Mouse (Mus musculus) MEL (cell line): ENCODE results near the gene Unc5b. TPM values are rescaled to one million over a fixed set of nuclear protein-coding genes. Genes with fewer than 3 reads are reported as not detected.

Experiments
- DNase-seq: peaks from one replicate; pipeline ENCODE4 v3.0.0; 2011; ENCODE audit warnings: low read depth, low spot score
- H3K27ac ChIP-seq: 2 replicates; pipeline ENCODE4 v1.5.1; 2012; ENCODE audit warnings: low read depth, mild to moderate bottlenecking, control low read depth, low read length, moderate library complexity; ENCODE audit not compliant: control insufficient read depth
- H3K27me3 ChIP-seq, 2 experiments: fragments of 150-350 bp in 1 of 2; sonication (generic) in 1 of 2; 2 replicates each; pipeline ENCODE4 v1.6.1; 2012; ENCODE audit warnings: low read length in 2 of 2, mild to moderate bottlenecking in 2 of 2, improper control_type of control experiment in 1 of 2, moderate library complexity in 1 of 2; ENCODE audit not compliant: insufficient read depth in 2 of 2, control insufficient read depth in 1 of 2
- H3K36me3 ChIP-seq, 2 experiments: 2 replicates each; pipeline ENCODE4 v1.6.1; 2012 to 2014; ENCODE audit warnings: low read length in 2 of 2, improper control_type of control experiment in 1 of 2, inconsistent platforms in 1 of 2, mild to moderate bottlenecking in 1 of 2; ENCODE audit not compliant: insufficient read depth in 2 of 2, control insufficient read depth in 1 of 2
- H3K4me1 ChIP-seq, 2 experiments: fragments of 150-350 bp in 1 of 2; sonication (generic) in 1 of 2; 2 replicates each; pipeline ENCODE4 v1.6.1; 2012; ENCODE audit warnings: low read length in 2 of 2, improper control_type of control experiment in 1 of 2, mild to moderate bottlenecking in 1 of 2; ENCODE audit not compliant: insufficient read depth in 2 of 2, control insufficient read depth in 1 of 2
- H3K4me3 ChIP-seq, 2 experiments: fragments of 150-350 bp in 1 of 2; sonication (generic) in 1 of 2; 2 replicates each; pipeline ENCODE4 v1.5.1; 2012; ENCODE audit warnings: low read depth in 2 of 2, low read length in 2 of 2, mild to moderate bottlenecking in 2 of 2, moderate library complexity in 2 of 2, control low read depth in 1 of 2, improper control_type of control experiment in 1 of 2; ENCODE audit not compliant: control insufficient read depth in 1 of 2, insufficient read depth in 1 of 2
- H3K79me2 ChIP-seq: 2 replicates; pipeline ENCODE4 v1.6.1; 2012; ENCODE audit warnings: mild to moderate bottlenecking, low read length, moderate library complexity; ENCODE audit not compliant: control insufficient read depth, poor library complexity, insufficient read depth
- H3K9ac ChIP-seq: 2 replicates; pipeline ENCODE4 v1.6.1; 2012; ENCODE audit warnings: low read depth, mild to moderate bottlenecking, control low read depth, low read length, moderate library complexity; ENCODE audit not compliant: control insufficient read depth, poor library complexity, severe bottlenecking
- H3K9me3 ChIP-seq: fragments of 150-350 bp; sonication (generic); replicated peaks from 2 replicates; pipeline ENCODE4 v1.6.1; 2012; ENCODE audit warnings: mild to moderate bottlenecking, low read length, improper control_type of control experiment, moderate library complexity; ENCODE audit not compliant: insufficient read depth
- CHD1 ChIP-seq: IDR thresholded peaks from 2 replicates; pipeline ENCODE4 v1.6.1; 2012; ENCODE audit warnings: low read depth, mild to moderate bottlenecking, inconsistent platforms, low read length, improper control_type of control experiment
- EP300 ChIP-seq, 2 experiments: IDR thresholded peaks; 2 replicates each; pipeline ENCODE4 v1.6.1; 2011; ENCODE audit warnings: improper control_type of control experiment in 2 of 2, low read length in 2 of 2, low read depth in 1 of 2, mild to moderate bottlenecking in 1 of 2
- ETS1 ChIP-seq: IDR thresholded peaks from 2 replicates; pipeline ENCODE4 v1.6.1; 2012; ENCODE audit warnings: low read depth, mild to moderate bottlenecking, inconsistent platforms, low read length, improper control_type of control experiment, moderate library complexity
- GABPA ChIP-seq: IDR thresholded peaks from 2 replicates; pipeline ENCODE4 v1.6.1; 2012; ENCODE audit warnings: low read depth, mild to moderate bottlenecking, inconsistent platforms, low read length, improper control_type of control experiment, moderate library complexity
- GATA1 ChIP-seq: IDR thresholded peaks from 2 replicates; pipeline ENCODE4 v1.6.1; 2011; ENCODE audit warnings: low read depth, low read length, improper control_type of control experiment
- HCFC1 ChIP-seq: IDR thresholded peaks from 2 replicates; pipeline ENCODE4 v1.6.1; 2012; ENCODE audit warnings: low read depth, mild to moderate bottlenecking, inconsistent platforms, low read length, improper control_type of control experiment, moderate library complexity
- JUND ChIP-seq: IDR thresholded peaks from 2 replicates; pipeline ENCODE4 v1.6.1; 2011; ENCODE audit warnings: low read depth, mild to moderate bottlenecking, improper control_type of control experiment, low read length
- MAFK ChIP-seq: IDR thresholded peaks from 2 replicates; pipeline ENCODE4 v1.6.1; 2011; ENCODE audit warnings: low read depth, mild to moderate bottlenecking, low read length, improper control_type of control experiment, borderline replicate concordance
- MEF2A ChIP-seq: IDR thresholded peaks from 2 replicates; pipeline ENCODE4 v1.6.1; 2014; ENCODE audit warnings: low read depth, mild to moderate bottlenecking, inconsistent platforms, low read length, improper control_type of control experiment; ENCODE audit not compliant: poor library complexity, insufficient replicate concordance, severe bottlenecking; ENCODE audit errors: extremely low read depth
- MXI1 ChIP-seq: IDR thresholded peaks from 2 replicates; pipeline ENCODE4 v1.6.1; 2011; ENCODE audit warnings: mild to moderate bottlenecking, low read depth, low read length, improper control_type of control experiment
- MYC ChIP-seq: IDR thresholded peaks from 2 replicates; pipeline ENCODE4 v1.6.1; 2011; ENCODE audit warnings: low read depth, mild to moderate bottlenecking, low read length, improper control_type of control experiment, moderate library complexity
- POLR2A ChIP-seq, 2 experiments: IDR thresholded peaks; 2 replicates each; pipeline ENCODE4 v1.6.1; 2011 to 2012; ENCODE audit warnings: low read length in 2 of 2, mild to moderate bottlenecking in 2 of 2, control low read depth in 1 of 2, improper control_type of control experiment in 1 of 2, low read depth in 1 of 2, moderate library complexity in 1 of 2; ENCODE audit not compliant: control insufficient read depth in 1 of 2, insufficient read depth in 1 of 2, poor library complexity in 1 of 2
- POLR2AphosphoS2 ChIP-seq: IDR thresholded peaks from 2 replicates; pipeline ENCODE4 v1.6.1; 2011; ENCODE audit warnings: low read length, improper control_type of control experiment
- POLR2AphosphoS5 ChIP-seq: IDR thresholded peaks from 2 replicates; pipeline ENCODE4 v1.6.1; 2012; ENCODE audit warnings: low read depth, borderline replicate concordance, mild to moderate bottlenecking, inconsistent platforms, low read length, moderate library complexity, mixed read lengths
- RCOR1 ChIP-seq: IDR thresholded peaks from 2 replicates; pipeline ENCODE4 v1.6.1; 2012; ENCODE audit warnings: low read depth, mild to moderate bottlenecking, inconsistent platforms, low read length, improper control_type of control experiment
- SIN3A ChIP-seq: IDR thresholded peaks from 2 replicates; pipeline ENCODE4 v1.6.1; 2012; ENCODE audit warnings: low read length, improper control_type of control experiment, inconsistent platforms
- TBP ChIP-seq: IDR thresholded peaks from 2 replicates; pipeline ENCODE4 v1.8.0; 2011; ENCODE audit warnings: low read depth, low read length, improper control_type of control experiment
- USF1 ChIP-seq: IDR thresholded peaks from 2 replicates; pipeline ENCODE4 v1.6.1; 2014; ENCODE audit warnings: low read depth, mild to moderate bottlenecking, inconsistent platforms, low read length, improper control_type of control experiment, moderate library complexity
- ZC3H11A ChIP-seq: IDR thresholded peaks from 2 replicates; pipeline ENCODE4 v1.6.1; 2012; ENCODE audit warnings: low read depth, mild to moderate bottlenecking, inconsistent platforms, low read length, improper control_type of control experiment
- ZKSCAN1 ChIP-seq: IDR thresholded peaks from 2 replicates; pipeline ENCODE4 v1.6.1; 2012; ENCODE audit warnings: low read depth, mild to moderate bottlenecking, inconsistent platforms, low read length, improper control_type of control experiment, moderate library complexity
- ZMIZ1 ChIP-seq: IDR thresholded peaks from 2 replicates; pipeline ENCODE4 v1.6.1; 2012; ENCODE audit warnings: low read depth, mild to moderate bottlenecking, inconsistent platforms, low read length, improper control_type of control experiment, moderate library complexity
- ZNF384 ChIP-seq: IDR thresholded peaks from 2 replicates; pipeline ENCODE4 v1.6.1; 2012; ENCODE audit warnings: low read depth, mild to moderate bottlenecking, inconsistent platforms, low read length, improper control_type of control experiment
- polyA plus RNA-seq, 2 experiments: library from polyadenylated mRNA; stranded (reverse) in 1 of 2; unstranded in 1 of 2; fragments of >175 nt in 1 of 2; fragments of >200 nt in 1 of 2; gene quantifications; 2 replicates each; pipeline versions ENCODE4 v1.2.1 to v1.2.4; 2012; ENCODE audit warnings: low replicate concordance in 2 of 2, low read depth in 1 of 2; ENCODE audit not compliant: insufficient read length in 2 of 2, insufficient read depth in 1 of 2, missing spikeins in 1 of 2
- total RNA-seq: library from RNA; depleted of rRNA; stranded (reverse); fragments of 300-350 nt; gene quantifications from 2 replicates; pipeline ENCODE4 v1.2.3, GENCODE M21; 2012

The Unc5b gene
- total and polyA plus RNA-seq, 3 experiments: not detected

DNA sequence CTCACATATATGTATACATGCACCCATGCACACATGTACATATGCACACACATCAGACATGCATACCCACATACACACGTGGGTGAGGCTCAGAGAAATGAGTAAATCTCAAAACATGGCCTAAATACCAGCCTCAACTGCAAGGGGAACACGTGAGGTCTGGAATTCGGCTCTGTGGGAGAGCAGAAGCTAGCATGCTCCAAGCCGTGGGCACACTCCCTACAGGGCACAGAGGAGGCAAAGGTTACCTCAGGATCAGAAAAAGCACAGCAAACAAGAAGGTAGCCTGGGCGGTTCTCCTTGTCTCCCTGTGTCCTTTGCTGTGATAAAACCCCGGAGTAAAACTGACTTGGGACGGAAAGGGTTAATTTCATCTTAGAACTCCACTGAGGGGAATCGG lies 77.4 kb downstream of the Unc5b start:
- no peaks in the 10 kb centered on the region for H3K9me3 ChIP-seq
- TF ChIP-seq EP300 (IDR thresholded peaks at IDR 0.05; ENCODE audit: low read depth in 1 of 2, low read length in 2 of 2) (no peak), CHD1 (no peak), RCOR1 (no peak), JUND (no peak), ZC3H11A (no peak), ZMIZ1 (no peak), MEF2A (no peak), POLR2AphosphoS5 (no peak), GATA1 (no peak), POLR2A (IDR thresholded peaks at IDR 0.05; ENCODE audit: control insufficient read depth in 1 of 2, insufficient read depth in 1 of 2, low read depth in 1 of 2, low read length in 2 of 2, poor library complexity in 1 of 2) (no peak), ZKSCAN1 (no peak)

DNA sequence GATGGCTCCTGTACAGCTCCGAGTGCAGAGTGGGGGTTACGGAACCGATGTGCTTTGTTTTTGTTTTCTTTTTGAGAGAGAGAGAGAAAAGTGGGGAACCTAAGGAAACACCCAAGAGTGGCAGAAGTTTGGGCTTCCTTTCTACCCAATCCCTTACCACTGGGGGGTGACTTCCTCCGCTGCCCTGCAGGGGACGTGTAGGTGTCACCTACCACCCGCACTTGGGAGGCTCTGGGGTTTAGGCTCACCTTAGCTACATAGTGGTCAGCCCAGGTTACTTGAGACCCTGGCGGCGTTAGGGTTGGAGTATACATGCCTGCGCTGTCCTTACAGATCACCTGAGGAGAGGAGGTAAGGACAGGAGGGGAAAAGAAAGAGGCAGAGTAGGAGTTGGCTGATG lies 78.1 kb downstream of the Unc5b start:
- Histone ChIP-seq H3K4me1 (peaks cover 0 to 15% of the 10 kb centered on the region in 2 experiments; a peak in 2 of 4 replicates), H3K79me2 (peaks cover 3% of the 10 kb centered on the region; the same call in 1 of the 2 replicates), H3K27ac (no peak overlapping the region), H3K36me3 (peaks cover 0 to 2% of the 10 kb centered on the region in 2 experiments; a peak in 1 of 4 replicates), H3K27me3 (no peaks in the 10 kb centered on the region), H3K9me3 (no peaks in the 10 kb centered on the region), H3K4me3 (peak overlapping the region in 1 of 2 experiments; percentile 52; a peak in 1 of 4 replicates), H3K9ac (peak overlapping the region; percentile 73)
- TF ChIP-seq ZNF384: no peak
- TF ChIP-seq SIN3A: no peak
- TF ChIP-seq MAFK: no peak
- no peak for TF ChIP-seq ZKSCAN1
- no peak for TF ChIP-seq HCFC1
- no peak for TF ChIP-seq TBP
- TF ChIP-seq POLR2AphosphoS2: no peak
- TF ChIP-seq GABPA: no peak
- no peak for TF ChIP-seq USF1
- TF ChIP-seq ZC3H11A: no peak
- no peak for TF ChIP-seq JUND
- TF ChIP-seq MXI1: no peak
- no peak for TF ChIP-seq ETS1
- TF ChIP-seq MYC: no peak
- no peak for DNase-seq

More for the DNA sequence above, 77.4 kb downstream of the Unc5b start:
- peaks cover 0 to 15% of the 10 kb centered on the region in 2 experiments; a peak in 2 of 4 replicates for H3K4me1 ChIP-seq
- H3K27ac ChIP-seq: no peak overlapping the region
- H3K9ac ChIP-seq: no peak overlapping the region
- H3K4me3 ChIP-seq: no peak overlapping the region
- peaks cover 3% of the 10 kb centered on the region; the same call in 1 of the 2 replicates for H3K79me2 ChIP-seq
- peaks cover 0 to 2% of the 10 kb centered on the region in 2 experiments; a peak in 1 of 4 replicates for H3K36me3 ChIP-seq
- no peak for DNase-seq
- H3K27me3 ChIP-seq: no peaks in the 10 kb centered on the region
